Mouse (Mus musculus): ENCODE results near the gene Gm2310.
"Not testable (repeated sequence)": the region's sequence is repeated elsewhere in the genome, so short reads cannot be mapped to it uniquely, and the experiment has no call there.

The Gm2310 gene

GRCm38 (mm10) chr15:8519853-8520252 is at the start of gene Gm2310:
Gm2310 (minus strand) TSS chr15:8519953.
- DNase-seq, result not testable (repeated sequence)

GRCm38 (mm10) chr15:8568645-8569528 is 49.1 kb upstream of the Gm2310 start:
- peak; percentile 98 for DNase-seq

- peak; percentile 91 for DNase-seq
Measured at GRCm38 (mm10) chr15:8568286-8568644, 48.5 kb upstream of the Gm2310 start.

- DNase-seq, result no peak
Measured at GRCm38 (mm10) chr15:8565416-8565815, 45.7 kb upstream of the Gm2310 start.

- no peak for DNase-seq
Measured at GRCm38 (mm10) chr15:8564331-8564730, 44.6 kb upstream of the Gm2310 start.

GRCm38 (mm10) chr15:8563423-8564194 is 43.9 kb upstream of the Gm2310 start:
- no peak for DNase-seq

GRCm38 (mm10) chr15:8562776-8563175 is 43.0 kb upstream of the Gm2310 start:
- no peak for DNase-seq

- DNase-seq, result no peak
Measured at GRCm38 (mm10) chr15:8531201-8531600, 11.4 kb upstream of the Gm2310 start.

- DNase-seq, result no peak
Measured at GRCm38 (mm10) chr15:8512957-8513356, 6.8 kb downstream of the Gm2310 start.

GRCm38 (mm10) chr15:8511861-8512260 is 7.9 kb downstream of the Gm2310 start:
- peak; percentile 69 for DNase-seq

- DNase-seq, result no peak
Measured at GRCm38 (mm10) chr15:8502431-8502830, 17.3 kb downstream of the Gm2310 start.

- no peak for DNase-seq
Measured at GRCm38 (mm10) chr15:8485261-8485660, 34.5 kb downstream of the Gm2310 start.

- DNase-seq, result no peak
Measured at GRCm38 (mm10) chr15:8469006-8469575, 50.7 kb downstream of the Gm2310 start.

Data from thymus, postnatal 14 days (tissue).